Mouse (Mus musculus): Measurements from ENCODE around the gene H2-Ab1.
"Not testable (repeated sequence)": the region's sequence is repeated elsewhere in the genome, so short reads cannot be mapped to it uniquely, and the experiment has no call there.

- not testable (repeated sequence) for TF ChIP-seq CTCF, EP300 (IDR thresholded peaks at IDR 0.05)
Observed at GRCm38 (mm10) chr17:34220401-34220800, 37.1 kb upstream of the H2-Ab1 start.
